Mouse (Mus musculus) myocyte (in vitro differentiated cells): ENCODE results near the gene Gm7075.

Source experiments
- MYOG ChIP-seq, 3 experiments: IDR thresholded peaks; one replicate each; pipeline ENCODE4 v1.6.1; 2011; ENCODE audit warnings: control low read depth in 2 of 3, low read depth in 2 of 3, mild to moderate bottlenecking in 2 of 3; ENCODE audit not compliant: insufficient read length in 2 of 3, control insufficient read depth in 1 of 3, insufficient read depth in 1 of 3
- POLR2A ChIP-seq: IDR thresholded peaks from one replicate; pipeline ENCODE4 v1.6.1; 2011; ENCODE audit warnings: low read depth, mild to moderate bottlenecking, control low read depth, moderate library complexity; ENCODE audit not compliant: insufficient read length
- POLR2AphosphoS2 ChIP-seq: IDR thresholded peaks from one replicate; pipeline ENCODE4 v1.6.1; 2011; ENCODE audit warnings: low read depth, control low read depth; ENCODE audit not compliant: insufficient read length
- TCF12 ChIP-seq: IDR thresholded peaks from one replicate; pipeline ENCODE4 v1.6.1; 2011; ENCODE audit warnings: mild to moderate bottlenecking, control low read depth; ENCODE audit not compliant: poor library complexity, insufficient read depth, severe bottlenecking
- USF1 ChIP-seq: IDR thresholded peaks from one replicate; pipeline ENCODE4 v1.6.1; 2011; ENCODE audit warnings: low read depth, mild to moderate bottlenecking, control low read depth, moderate library complexity

DNA sequence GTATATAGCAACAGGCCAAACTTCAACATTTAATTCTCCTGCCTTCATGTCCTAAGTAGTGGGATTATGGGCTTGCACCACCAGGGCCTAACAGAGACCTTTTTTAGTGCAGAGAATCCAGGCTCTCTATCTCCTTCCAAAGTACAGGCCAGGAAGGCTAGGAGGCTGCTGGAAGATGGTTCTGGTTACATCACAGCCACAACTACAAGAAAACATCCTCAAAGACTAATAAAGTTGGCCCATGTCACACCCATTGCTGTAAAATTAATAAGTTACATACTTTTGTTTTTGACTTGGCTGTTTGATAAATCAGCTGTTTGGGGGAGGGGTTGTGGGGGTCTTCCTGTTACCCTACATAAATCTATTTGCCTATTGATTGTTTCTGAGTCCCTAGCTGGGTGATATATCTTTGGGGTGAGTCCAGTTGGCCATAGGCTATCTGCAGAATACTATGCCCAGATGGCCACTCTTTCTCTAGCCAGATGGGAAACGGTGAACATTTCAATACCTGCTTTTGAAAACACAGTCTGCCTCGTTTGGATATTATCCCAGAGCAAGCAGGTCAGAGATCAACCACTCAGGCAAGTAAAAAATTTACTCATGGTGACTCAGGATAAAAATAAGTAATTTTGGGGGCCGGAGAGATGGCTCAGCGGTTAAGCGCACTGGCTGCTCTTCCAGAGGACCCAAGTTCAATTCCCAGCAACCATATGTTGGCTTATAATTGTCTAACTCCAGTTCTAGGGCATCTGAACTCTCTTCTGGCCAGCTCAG is 18.7 kb downstream of the Gm7075 start:
- TF ChIP-seq USF1 (no peak), POLR2A (no peak), TCF12 (no peak), POLR2AphosphoS2 (no peak), MYOG (IDR thresholded peaks at IDR 0.05; ENCODE audit: control insufficient read depth in 1 of 3, insufficient read depth in 1 of 3, insufficient read length in 2 of 3, low read depth in 2 of 3) (no peak)
